Mouse (Mus musculus) kidney, adult 2 months (tissue): ENCODE measurements at regions not wholly inside any gene's neighbourhood (a gene's known extent, or its start where the extent isn't known, plus 50 kb on each side); places are given as distances from the start of the nearest gene placed in this dataset.

Source experiments
- CTCF ChIP-seq: fragments of 200-500 bp; conservative IDR thresholded peaks from 2 replicates; pipeline ENCODE4 v1.5.1; 2011; ENCODE audit warnings: low read depth, mild to moderate bottlenecking, control low read depth, low read length, moderate library complexity, mixed read lengths; ENCODE audit not compliant: insufficient read depth, insufficient read length
- POLR2A ChIP-seq: fragments of 200-500 bp; IDR thresholded peaks from one replicate; pipeline ENCODE4 v1.6.1; 2011; ENCODE audit warnings: low read depth, low read length, control low read depth

GRCm38 (mm10) chr10:125801450-125801849 lies 164.5 kb upstream of the Lrig3 start:
- TF ChIP-seq CTCF (no peak), POLR2A (no peak)
